Mouse (Mus musculus): ENCODE measurements at regions not wholly inside any gene's neighbourhood (a gene's known extent, or its start where the extent isn't known, plus 50 kb on each side); places are given as distances from the start of the nearest gene placed in this dataset.
A peak's percentile ranks its signal among the peaks of the same experiment; 100 is the strongest.

DNA sequence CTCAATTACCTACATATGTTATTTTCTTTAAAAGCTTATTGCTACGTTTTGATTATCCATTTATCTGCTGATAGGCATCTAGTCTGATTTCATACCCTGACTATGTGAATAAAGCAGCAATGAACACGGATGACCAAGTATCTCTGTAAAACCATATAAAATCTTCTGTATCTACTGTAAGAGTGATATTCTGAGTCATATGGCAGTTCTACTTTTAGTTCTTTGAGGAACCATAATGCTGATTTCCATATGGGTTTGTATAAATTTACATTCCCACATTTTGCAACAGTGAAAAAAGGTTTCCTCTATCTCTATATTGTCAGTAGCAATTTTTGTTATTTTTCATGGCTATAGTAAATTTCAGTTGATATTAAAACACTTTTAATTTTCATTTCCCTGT, 280.6 kb downstream of the Fsip2 start:
- intact Hi-C loops (cut with DNase I): no loop called here
- no peak for DNase-seq (ENCODE audit: low spot score in 2 of 2)

GRCm38 (mm10) chr2:83226198-83226597, 282.8 kb downstream of the Fsip2 start:
- intact Hi-C loops (cut with DNase I): no loop called here
- DNase-seq (ENCODE audit: low spot score in 2 of 2): no peak

DNA sequence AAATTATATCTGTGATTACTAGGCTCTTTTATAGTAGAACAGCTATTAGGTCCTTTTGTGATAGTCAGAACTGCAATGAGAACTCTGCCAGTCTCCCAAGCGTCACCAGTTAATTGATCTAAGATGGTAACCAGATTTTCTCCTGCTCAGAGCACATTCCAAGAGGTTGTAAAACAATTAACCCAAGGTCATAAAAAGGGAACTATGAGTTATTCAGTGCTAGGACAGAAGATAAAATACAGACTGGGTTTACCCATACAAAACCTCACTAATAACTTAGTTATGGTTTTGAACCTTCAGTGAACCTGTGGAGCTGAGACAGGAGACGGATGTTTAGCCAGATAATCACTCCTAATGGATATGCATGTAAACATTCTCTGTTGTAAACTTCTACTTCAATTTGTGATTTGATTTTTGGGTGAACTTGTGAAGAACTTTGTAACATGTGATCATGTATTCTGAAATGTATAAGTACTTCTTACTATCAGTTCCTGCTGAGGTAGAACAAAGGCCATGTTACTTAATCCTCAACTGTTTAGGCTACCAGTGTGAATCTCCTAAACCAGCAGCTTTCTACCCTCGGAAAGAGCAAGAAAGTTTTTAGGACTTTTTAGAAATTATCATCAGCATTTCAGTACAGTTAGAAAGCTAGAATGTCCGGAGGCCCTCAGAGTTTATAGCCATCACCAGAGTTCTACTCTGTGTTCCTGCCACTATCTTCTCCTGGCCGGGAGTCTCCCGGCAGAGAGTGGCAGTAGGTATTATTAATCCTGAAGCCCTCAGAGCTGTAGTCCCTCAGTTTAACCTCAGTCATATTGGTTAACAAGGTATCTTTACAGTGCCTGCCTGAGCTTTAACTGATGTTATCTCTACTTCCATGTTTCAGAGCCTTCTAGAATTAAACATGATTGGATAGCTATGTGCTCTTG, 308.0 kb downstream of the Fsip2 start:
- intact Hi-C loops (cut with DNase I): no loop called here
- DNase-seq (ENCODE audit: low spot score in 2 of 2): no peak

DNA sequence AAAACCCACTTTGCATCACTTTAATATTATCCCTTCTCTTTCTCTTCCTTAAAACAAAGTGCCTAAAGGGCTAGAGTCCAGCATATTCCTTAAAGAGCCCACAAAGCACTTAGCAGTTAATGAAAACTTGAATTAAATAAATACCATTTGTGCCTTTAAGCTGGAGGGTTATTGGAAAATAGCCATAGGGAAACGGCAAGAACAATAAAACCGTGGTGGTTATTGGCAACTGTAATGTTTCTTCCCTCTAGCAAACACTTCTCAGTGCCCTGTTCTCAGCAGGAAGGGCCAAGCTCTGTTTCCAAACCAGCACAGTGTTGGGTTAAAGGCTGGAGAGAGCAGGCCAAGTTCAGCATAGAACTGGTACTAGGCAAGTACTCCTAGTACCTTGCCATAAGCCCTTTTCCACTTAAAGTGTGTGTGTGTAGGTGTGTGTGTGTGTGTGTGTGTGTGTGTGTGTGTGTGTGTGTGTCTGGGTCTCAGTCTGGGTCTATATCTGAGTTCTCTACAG, 313.4 kb downstream of the Fsip2 start:
- DNase-seq (ENCODE audit: low spot score in 2 of 2): no peak
- intact Hi-C loops (cut with DNase I): no loop called here

GRCm38 (mm10) chr2:83258613-83259012, 315.2 kb downstream of the Fsip2 start:
- no peak for DNase-seq (ENCODE audit: low spot score in 2 of 2)
- intact Hi-C loops (cut with DNase I): no loop called here

DNA sequence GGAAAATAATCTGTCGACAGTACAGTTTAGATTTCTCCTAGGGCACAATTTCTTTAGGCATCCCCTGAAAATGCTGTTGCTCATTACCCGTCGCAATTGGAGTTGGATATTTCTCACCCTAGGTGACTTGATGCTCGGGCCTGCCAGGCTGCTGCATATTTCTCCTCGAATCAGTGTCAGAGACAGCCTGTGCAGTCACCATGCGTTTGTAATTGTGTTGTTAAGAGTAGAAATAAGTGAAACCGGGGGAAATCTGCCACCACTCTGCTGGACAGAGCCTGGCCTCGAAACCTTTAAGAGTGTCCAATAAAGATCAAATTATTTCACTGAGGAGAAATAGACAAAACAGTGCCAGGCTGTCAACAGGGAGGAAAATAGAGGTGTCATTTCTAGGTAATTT, 340.7 kb upstream of the Zc3h15 start:
- DNase-seq (ENCODE audit: low spot score in 2 of 2): no peak
- intact Hi-C loops (cut with DNase I): no loop called here

DNA sequence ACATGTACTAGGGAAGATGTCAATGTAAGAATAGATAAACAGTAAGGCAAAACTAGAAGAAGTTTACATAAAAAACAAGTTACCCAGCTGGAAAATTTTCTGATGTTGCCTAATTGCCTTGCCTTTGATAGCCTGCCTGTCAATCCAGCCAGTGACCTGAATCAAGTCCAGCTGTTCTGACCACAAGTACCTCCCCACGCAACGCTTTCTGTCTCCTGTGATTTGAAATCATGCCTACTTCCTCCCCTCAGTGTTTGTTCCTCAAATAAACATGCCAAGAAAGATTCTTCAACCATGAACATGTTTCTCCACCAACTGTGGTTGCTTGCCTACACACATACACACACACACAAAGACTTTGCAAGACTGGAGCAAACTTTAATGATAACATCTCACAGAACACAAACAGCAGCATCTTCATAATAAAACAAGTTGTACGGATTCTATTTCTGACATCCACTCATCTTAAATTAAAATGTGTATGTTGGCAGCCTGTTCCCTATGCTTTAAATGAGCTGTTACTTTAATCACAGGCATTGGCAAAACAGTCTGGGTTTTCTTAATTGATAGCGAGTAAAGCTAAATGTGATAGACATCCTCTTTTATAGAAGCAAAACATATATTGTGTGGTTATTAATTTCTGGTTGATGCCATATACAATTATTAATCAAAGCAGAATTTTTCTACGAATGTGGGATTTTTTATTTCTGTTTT, 312.0 kb upstream of the Zc3h15 start:
- DNase-seq (ENCODE audit: low spot score in 2 of 2): no peak
- intact Hi-C loops (cut with DNase I): loop anchor here (10.0 kb wide), 3 partner anchors 757 to 1277 kb away; partner anchors contain the start of gene Zfp804a

- intact Hi-C loops (cut with DNase I): loop anchor here (10.0 kb wide), 3 partner anchors 758 to 1278 kb away; partner anchors contain the start of gene Zfp804a
- no peak for DNase-seq (ENCODE audit: low spot score in 2 of 2)
Observed at GRCm38 (mm10) chr2:83332770-83333157, 311.5 kb upstream of the Zc3h15 start.

DNA sequence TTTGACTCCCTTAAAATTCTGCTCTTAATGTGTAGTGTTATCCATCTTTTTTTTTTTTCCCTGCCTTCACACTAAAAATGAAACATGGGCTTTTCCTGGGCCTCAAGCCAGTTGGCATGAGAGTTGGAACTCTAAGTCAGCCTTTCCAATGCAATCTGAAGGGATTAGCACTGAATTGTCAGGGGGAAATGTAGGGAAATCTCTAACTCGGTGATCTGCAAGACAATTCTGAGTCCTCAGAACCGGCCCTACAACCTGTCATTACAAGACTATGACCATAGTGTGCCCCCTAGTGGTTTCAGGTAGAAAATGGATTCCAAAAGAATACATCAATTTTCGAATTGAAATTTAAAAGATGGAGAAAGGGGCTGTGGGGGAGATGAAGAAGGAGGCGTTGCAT, 306.9 kb upstream of the Zc3h15 start:
- intact Hi-C loops (cut with DNase I): loop anchor here (10.0 kb wide), 3 partner anchors 763 to 1283 kb away; partner anchors contain the start of gene Zfp804a
- peak in 1 of 2 experiments; percentile 7 for DNase-seq (ENCODE audit: low spot score in 2 of 2)

- DNase-seq (ENCODE audit: low spot score in 2 of 2): no peak
- intact Hi-C loops (cut with DNase I): no loop called here
Observed at GRCm38 (mm10) chr2:83340168-83340567, 304.1 kb upstream of the Zc3h15 start.

Data from left cerebral cortex, postnatal 36 days (tissue).